Mouse (Mus musculus) midbrain, embryonic 16.5 days (tissue): ENCODE measurements around the gene Eras. TPM values are rescaled to one million over a fixed set of nuclear protein-coding genes. Genes with fewer than 3 reads are reported as not detected.
A peak's percentile ranks its signal among the peaks of the same experiment; 100 is the strongest.

ENCODE experiments used
- ATAC-seq: fragments of 200-750 bp; cut with Nextera tagmentation; 2 replicates; pipeline ENCODE4 v1.8.0; 2017; ENCODE audit warnings: moderate TSS enrichment
- H3K27ac ChIP-seq: fragments of 300-500 bp; sonication (generic); 2 replicates; pipeline ENCODE4 v1.5.1; 2014; ENCODE audit warnings: mild to moderate bottlenecking, low read length, mixed read lengths
- H3K27me3 ChIP-seq: fragments of 300-500 bp; sonication (generic); 2 replicates; pipeline ENCODE4 v1.6.1; 2014; ENCODE audit warnings: low read depth, low read length, mixed read lengths; ENCODE audit not compliant: control insufficient read depth, insufficient read depth
- H3K36me3 ChIP-seq: fragments of 300-500 bp; sonication (generic); 2 replicates; pipeline ENCODE4 v1.6.1; 2014; ENCODE audit warnings: mild to moderate bottlenecking, low read length, moderate library complexity, mixed read lengths; ENCODE audit not compliant: control insufficient read depth, insufficient read depth
- H3K4me1 ChIP-seq: fragments of 300-500 bp; sonication (generic); 2 replicates; pipeline ENCODE4 v1.6.1; 2014; ENCODE audit warnings: mild to moderate bottlenecking, low read length, mixed read lengths; ENCODE audit not compliant: control insufficient read depth, insufficient read depth
- H3K4me2 ChIP-seq: fragments of 300-500 bp; sonication (generic); 2 replicates; pipeline ENCODE4 v1.6.1; 2014; ENCODE audit warnings: mild to moderate bottlenecking, low read length, mixed read lengths
- H3K4me3 ChIP-seq: fragments of 300-500 bp; sonication (generic); 2 replicates; pipeline ENCODE4 v1.5.1; 2014; ENCODE audit warnings: low read depth, mild to moderate bottlenecking, low read length, moderate library complexity, mixed read lengths
- H3K9ac ChIP-seq: fragments of 300-500 bp; sonication (generic); 2 replicates; pipeline ENCODE4 v1.6.1; 2014; ENCODE audit warnings: low read depth, low read length, mixed read lengths
- H3K9me3 ChIP-seq: fragments of 300-500 bp; sonication (generic); replicated peaks from 2 replicates; pipeline ENCODE4 v1.6.1; 2014; ENCODE audit warnings: mild to moderate bottlenecking, low read length, mixed read lengths; ENCODE audit not compliant: control insufficient read depth, poor library complexity, severe bottlenecking
- WGBS: fragments of 180-500 bp; shearing (Covaris S2); extraction: QIAGEN DNeasy Blood & Tissue Kit; methylation state at CpG from one replicate; pipeline ENCODE4 v1.1.7; 2014; 5-methylcytosine and 5-hydroxymethylcytosine counted together
- polyA plus RNA-seq: library from polyadenylated mRNA; unstranded; fragments of >200 nt; fragmentation: Nextera tagmentation; extraction: Ambion mirVana; gene quantifications from 2 replicates; pipeline ENCODE4 v1.2.1, GENCODE M21; 2015

The Eras gene
- polyA plus RNA-seq, 1 experiment from 2014 or later = not detected

DNA sequence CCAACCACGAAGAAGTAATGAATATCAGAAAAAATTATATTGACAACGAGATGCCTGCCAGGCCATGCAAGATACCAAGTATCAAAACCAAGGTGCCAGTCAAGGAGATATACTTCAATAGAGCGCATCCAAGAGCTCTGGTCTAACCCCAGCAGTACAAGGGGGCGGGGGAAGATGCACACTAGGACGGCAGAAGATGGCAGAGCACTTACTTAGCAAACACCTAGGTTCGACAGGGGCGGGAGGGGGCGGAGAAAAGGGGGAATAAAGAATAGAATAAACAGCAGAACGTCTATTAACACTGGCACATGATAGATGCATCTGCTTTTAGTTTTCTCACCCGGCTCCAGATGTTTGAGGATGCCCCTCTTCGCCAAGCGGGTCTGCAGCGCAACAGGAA, 30.2 kb downstream of the Eras start:
- ATAC-seq = no peak
- Histone ChIP-seq H3K9me3 (no peaks in the 10 kb centered on the region; the same call in 1 of the 2 replicates), H3K9ac (peak overlapping the region; percentile 61), H3K36me3 (peaks cover 4% of the 10 kb centered on the region), H3K4me2 (peak overlapping the region; percentile 60), H3K27ac (no peak overlapping the region), H3K27me3 (no peaks in the 10 kb centered on the region), H3K4me1 (peaks cover 11% of the 10 kb centered on the region), H3K4me3 (peak overlapping the region; percentile 54)
- WGBS = 24% methylated on average over 13 of the region's 13 CpGs

DNA sequence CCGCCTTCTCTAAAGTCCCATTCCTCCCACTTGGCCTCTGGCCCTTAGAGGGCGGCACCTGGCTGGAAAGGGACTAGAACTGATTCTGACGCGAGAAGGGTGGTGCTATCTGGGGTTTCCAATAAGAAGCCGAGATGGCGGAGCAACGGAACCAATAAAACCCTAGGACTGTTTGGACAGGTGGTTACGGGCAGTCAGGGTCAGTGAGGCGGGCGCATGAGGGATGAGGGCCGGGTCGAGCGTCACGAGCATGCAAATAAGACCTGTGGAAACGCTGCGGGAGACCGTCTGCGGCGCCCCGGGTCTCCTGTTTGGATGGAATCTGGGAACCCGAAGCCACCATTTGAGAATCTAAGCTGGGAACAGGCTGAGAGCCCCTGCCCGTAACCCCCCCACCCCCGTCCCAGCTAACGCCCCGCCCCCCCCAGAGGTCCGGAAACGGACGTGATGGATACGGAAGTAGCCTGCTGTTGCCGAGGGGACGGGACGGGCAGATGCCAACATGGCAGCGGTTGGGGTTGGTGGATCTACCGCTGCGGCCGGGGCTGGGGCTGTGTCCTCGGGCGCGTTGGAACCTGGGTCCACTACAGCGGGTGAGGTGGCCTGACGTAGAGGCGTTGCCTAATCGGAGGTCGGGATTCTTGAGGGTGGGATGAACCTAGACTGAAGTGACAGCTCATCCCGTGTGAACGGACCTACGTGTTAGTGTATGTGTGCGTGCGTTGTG, 44.4 kb downstream of the Eras start, which contains the start of gene Slc35a2:
Gene Slc35a2 (plus strand): TSS at position 188 of the 727 bp plus-strand sequence.
- Histone ChIP-seq H3K4me3 (peak within 1 kb of the TSS; percentile 55), H3K4me1 (peaks cover 8% of the 10 kb centered on the region), H3K27ac (peak within 1 kb of the TSS; percentile 89), H3K27me3 (no peaks in the 10 kb centered on the region), H3K9me3 (no peaks in the 10 kb centered on the region), H3K4me2 (peak within 1 kb of the TSS; percentile 71), H3K36me3 (no peaks in the 10 kb centered on the region), H3K9ac (peak within 1 kb of the TSS; percentile 60)
- WGBS = 12% methylated on average over 39 of the region's 49 CpGs
- ATAC-seq = peak; percentile 90

DNA sequence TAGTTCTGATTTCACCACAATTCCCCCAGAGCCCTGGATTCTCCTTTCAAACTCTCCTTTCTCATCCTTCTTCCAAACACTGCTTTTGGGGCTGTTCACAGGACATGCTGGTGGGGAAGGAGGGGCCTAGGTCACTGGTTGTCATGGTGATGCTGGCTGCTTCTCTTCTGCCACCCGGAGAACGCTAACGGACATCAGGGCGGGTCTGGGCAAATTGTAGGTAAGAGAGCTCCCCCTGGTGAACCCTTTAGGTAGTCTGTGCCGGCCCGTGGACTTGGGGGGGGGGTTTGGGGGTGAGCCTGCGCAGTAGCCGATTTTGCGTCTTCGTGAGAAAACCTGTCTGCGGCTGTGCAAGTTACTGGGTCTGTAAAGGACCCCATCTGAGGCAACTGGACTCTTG, 48.6 kb downstream of the Eras start:
- ATAC-seq = peak; percentile 54
- Histone ChIP-seq H3K9me3 (no peaks in the 10 kb centered on the region), H3K9ac (0 out of 2 replicates have a peak overlapping the region, but pooled peaks have one; percentile 68), H3K4me3 (peak overlapping the region; percentile 52), H3K4me1 (peaks cover 6% of the 10 kb centered on the region), H3K27me3 (no peaks in the 10 kb centered on the region), H3K27ac (peak overlapping the region; percentile 31), H3K4me2 (peak overlapping the region; percentile 59), H3K36me3 (no peaks in the 10 kb centered on the region)
- 18% methylated on average over 11 of the region's 11 CpGs for WGBS

DNA sequence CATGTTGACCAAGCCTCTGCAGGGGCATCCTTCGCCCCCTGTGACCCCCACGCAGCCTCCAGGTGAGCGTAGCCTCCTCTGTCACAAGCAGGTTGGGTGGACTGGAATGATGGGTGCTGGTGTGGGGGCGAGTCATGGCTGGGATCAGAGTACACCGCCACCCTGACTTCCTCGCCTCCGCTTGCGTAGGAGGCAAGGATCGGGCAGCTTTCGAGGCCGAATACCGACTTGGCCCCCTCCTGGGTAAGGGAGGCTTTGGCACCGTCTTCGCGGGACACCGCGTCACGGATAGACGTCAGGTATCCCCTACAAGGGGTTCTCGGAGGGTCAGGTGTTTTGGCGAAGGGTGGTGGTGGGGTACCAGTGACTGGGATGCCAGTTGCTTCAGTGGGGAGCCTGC, 49.9 kb downstream of the Eras start:
- Histone ChIP-seq H3K27me3 (no peaks in the 10 kb centered on the region), H3K9me3 (no peaks in the 10 kb centered on the region), H3K9ac (peak overlapping the region; percentile 68), H3K4me1 (peaks cover 5% of the 10 kb centered on the region), H3K4me3 (peak overlapping the region; percentile 52), H3K4me2 (peak overlapping the region; percentile 59), H3K36me3 (peaks cover 2% of the 10 kb centered on the region; the same call in 1 of the 2 replicates), H3K27ac (peak overlapping the region; percentile 76)
- ATAC-seq = peak; percentile 52
- WGBS = 22% methylated on average over 21 of the region's 21 CpGs

DNA sequence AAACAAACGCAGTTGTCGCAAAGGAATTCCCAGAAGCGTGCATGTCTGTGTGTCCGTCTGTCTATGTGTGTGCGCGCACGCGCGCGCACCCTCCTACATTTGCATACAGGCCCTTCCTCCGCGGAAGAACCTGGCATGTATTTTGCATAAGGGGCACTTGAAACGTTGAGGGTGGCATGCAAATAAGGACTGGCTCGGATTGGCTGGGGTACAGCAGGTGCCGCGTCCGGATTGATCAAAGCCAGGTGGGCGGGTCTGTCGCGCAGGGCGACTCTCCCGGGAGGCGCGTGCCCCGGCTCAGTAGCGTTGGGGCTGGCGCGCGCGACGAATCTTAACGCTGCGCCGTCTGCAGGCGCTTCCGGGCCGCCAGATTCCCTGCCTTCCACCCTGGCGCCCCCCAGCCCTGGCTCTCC, 50.4 kb downstream of the Eras start, which contains the start of gene Pim2:
Gene Pim2 (plus strand): TSS at position 256 of the 413 bp plus-strand sequence.
- Histone ChIP-seq H3K36me3 (peaks cover 2% of the 10 kb centered on the region; the same call in 1 of the 2 replicates), H3K9ac (peak within 1 kb of the TSS; percentile 68), H3K27ac (peak within 1 kb of the TSS; percentile 76), H3K27me3 (no peaks in the 10 kb centered on the region), H3K4me3 (peak within 1 kb of the TSS; percentile 52), H3K9me3 (no peaks in the 10 kb centered on the region), H3K4me1 (peaks cover 3% of the 10 kb centered on the region; the same call in 1 of the 2 replicates), H3K4me2 (peak within 1 kb of the TSS; percentile 59)
- peak; percentile 91 for ATAC-seq
- 9% methylated on average over 36 of the region's 38 CpGs for whole genome bisulfite sequencing

Other genes starting within 250 kb of the Eras start
- gene Magix, start 247.4 kb downstream of the Eras start, polyA plus RNA-seq = 0.10 and 0.13 TPM in 2 replicates
- 49.0 and 49.9 TPM in 2 replicates for gene Gpkow, start 231.5 kb downstream of the Eras start, polyA plus RNA-seq
- 29.9 and 30.8 TPM in 2 replicates for gene Wdr45, start 214.3 kb downstream of the Eras start, polyA plus RNA-seq
- not detected in 2 replicates for gene Gm45208, start 206.4 kb downstream of the Eras start, polyA plus RNA-seq
- gene Praf2, start 200.2 kb downstream of the Eras start, polyA plus RNA-seq = 132 and 139 TPM in 2 replicates
- gene Ccdc120, start 177.7 kb downstream of the Eras start, polyA plus RNA-seq = 71.6 and 76.4 TPM in 2 replicates
- gene Tfe3, start 166.0 kb downstream of the Eras start, polyA plus RNA-seq = 19.0 and 23.3 TPM in 2 replicates
- 73.1 and 73.9 TPM in 2 replicates for gene Gripap1, start 138.8 kb downstream of the Eras start, polyA plus RNA-seq
- gene Kcnd1, start 106.3 kb downstream of the Eras start, polyA plus RNA-seq = 3.3 and 3.8 TPM in 2 replicates
- gene Otud5, start 87.2 kb downstream of the Eras start, polyA plus RNA-seq = 41.8 and 42.0 TPM in 2 replicates
- 23.6 and 27.2 TPM in 2 replicates for gene Pim2, start 50.3 kb downstream of the Eras start, polyA plus RNA-seq
- 44.9 and 45.2 TPM in 2 replicates for gene Slc35a2, start 44.6 kb downstream of the Eras start, polyA plus RNA-seq
- 228 and 250 TPM in 2 replicates for gene Pqbp1, start 29.3 kb downstream of the Eras start, polyA plus RNA-seq
- gene Timm17b, start 29.2 kb downstream of the Eras start, polyA plus RNA-seq = 166 and 167 TPM in 2 replicates
- gene Gm10491, start 20.8 kb downstream of the Eras start, polyA plus RNA-seq = not detected in 2 replicates
- gene Gm10490, start 19.1 kb downstream of the Eras start, polyA plus RNA-seq = not detected in 2 replicates
- gene Pcsk1n, start 8.8 kb downstream of the Eras start, polyA plus RNA-seq = 288 and 302 TPM in 2 replicates
- 75.6 and 77.9 TPM in 2 replicates for gene Hdac6, start 19.3 kb upstream of the Eras start, polyA plus RNA-seq
- 0.18 and 0.19 TPM in 2 replicates for gene Gata1, start 49.5 kb upstream of the Eras start, polyA plus RNA-seq
- gene Glod5, start 89.9 kb upstream of the Eras start, polyA plus RNA-seq = 0.56 and 0.58 TPM in 2 replicates
- gene Suv39h1, start 146.2 kb upstream of the Eras start, polyA plus RNA-seq = 39.1 and 44.6 TPM in 2 replicates
- 0.12 and 0.19 TPM in 2 replicates for gene Was, start 161.9 kb upstream of the Eras start, polyA plus RNA-seq
- 70.5 and 72.8 TPM in 2 replicates for gene Wdr13, start 204.3 kb upstream of the Eras start, polyA plus RNA-seq
- 286 and 306 TPM in 2 replicates for gene Rbm3, start 217.3 kb upstream of the Eras start, polyA plus RNA-seq
- 24.4 and 24.8 TPM in 2 replicates for gene Tbc1d25, start 247.6 kb upstream of the Eras start, polyA plus RNA-seq